Mouse (Mus musculus): ENCODE results near the gene Fbl.
"Not testable (repeated sequence)": the region's sequence is repeated elsewhere in the genome, so short reads cannot be mapped to it uniquely, and the experiment has no call there.

Fbl gene

DNA sequence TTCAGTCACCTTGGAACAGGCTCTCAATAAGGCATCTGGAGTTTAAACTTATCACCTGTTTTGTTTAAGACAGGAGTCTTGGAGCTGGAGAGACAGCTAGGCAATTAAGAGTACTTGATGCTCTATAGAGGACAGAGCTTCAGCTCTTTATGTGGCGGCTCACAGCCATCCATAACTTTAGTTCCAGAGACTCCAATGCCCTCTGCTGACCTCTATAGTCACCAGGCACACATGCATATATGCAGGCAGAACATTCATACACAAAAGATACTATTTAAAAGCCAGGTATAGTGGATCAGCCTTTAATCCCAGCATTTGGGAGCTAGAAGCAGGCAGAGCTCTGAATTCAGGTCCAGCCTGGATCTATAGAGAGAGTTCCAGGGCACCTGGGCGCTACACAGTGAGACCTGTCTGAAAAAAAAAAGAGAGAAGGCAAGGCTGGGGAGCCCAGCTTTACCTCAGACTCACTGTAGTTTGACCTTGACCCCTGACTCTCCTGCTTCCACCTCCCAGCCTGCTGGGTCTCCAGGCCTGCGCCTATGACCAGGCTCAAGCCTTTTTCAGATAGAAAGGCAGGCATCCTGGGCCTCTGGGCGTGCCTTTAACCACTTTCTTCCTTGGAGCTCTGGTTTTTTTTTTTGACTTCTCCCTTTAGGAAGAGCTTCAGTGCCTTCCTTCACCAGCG is 26.0 kb downstream of the Fbl start:
- DNase-seq = no peak

DNA sequence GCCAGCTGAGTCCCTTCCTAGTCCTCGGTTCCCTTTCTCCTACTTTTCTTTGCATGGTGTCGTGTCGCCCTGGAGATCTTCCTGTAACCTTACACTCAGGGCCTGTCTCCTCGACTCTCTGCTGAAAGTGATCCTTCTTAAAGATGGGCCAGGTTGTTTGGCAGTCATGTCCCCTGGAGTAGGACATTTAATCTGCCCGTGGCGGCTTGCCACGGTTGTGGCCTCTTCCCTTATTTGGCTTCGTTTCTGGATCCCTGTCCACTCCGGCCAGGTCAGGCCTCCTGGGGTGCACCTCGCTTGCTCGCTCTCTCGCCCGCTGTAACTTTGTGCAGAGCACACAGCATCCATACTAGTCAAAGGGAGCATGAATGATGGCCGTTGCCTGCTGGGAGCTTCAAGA is 27.0 kb downstream of the Fbl start:
- peak in 1 of 2 experiments; percentile 38 for DNase-seq

DNA sequence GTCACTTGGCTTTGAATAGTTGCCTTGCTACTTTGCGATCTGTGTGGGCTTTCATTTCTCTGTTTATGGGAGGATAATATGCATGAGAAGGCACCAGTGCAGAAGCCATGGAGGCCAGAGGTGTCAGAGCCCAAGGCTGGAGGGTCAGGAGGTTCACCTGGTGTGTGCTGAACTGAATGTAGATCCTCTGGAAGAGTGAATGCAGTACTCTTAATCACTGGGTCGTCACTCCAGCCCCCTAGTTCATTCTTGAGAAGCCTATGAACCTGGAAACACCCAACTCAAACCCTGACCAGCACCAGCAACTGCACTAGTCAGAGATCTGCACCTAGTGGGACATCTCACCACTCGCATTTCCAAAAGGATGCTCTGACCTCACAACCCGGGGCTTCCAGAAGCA is 29.5 kb downstream of the Fbl start:
- no peak for DNase-seq

DNA sequence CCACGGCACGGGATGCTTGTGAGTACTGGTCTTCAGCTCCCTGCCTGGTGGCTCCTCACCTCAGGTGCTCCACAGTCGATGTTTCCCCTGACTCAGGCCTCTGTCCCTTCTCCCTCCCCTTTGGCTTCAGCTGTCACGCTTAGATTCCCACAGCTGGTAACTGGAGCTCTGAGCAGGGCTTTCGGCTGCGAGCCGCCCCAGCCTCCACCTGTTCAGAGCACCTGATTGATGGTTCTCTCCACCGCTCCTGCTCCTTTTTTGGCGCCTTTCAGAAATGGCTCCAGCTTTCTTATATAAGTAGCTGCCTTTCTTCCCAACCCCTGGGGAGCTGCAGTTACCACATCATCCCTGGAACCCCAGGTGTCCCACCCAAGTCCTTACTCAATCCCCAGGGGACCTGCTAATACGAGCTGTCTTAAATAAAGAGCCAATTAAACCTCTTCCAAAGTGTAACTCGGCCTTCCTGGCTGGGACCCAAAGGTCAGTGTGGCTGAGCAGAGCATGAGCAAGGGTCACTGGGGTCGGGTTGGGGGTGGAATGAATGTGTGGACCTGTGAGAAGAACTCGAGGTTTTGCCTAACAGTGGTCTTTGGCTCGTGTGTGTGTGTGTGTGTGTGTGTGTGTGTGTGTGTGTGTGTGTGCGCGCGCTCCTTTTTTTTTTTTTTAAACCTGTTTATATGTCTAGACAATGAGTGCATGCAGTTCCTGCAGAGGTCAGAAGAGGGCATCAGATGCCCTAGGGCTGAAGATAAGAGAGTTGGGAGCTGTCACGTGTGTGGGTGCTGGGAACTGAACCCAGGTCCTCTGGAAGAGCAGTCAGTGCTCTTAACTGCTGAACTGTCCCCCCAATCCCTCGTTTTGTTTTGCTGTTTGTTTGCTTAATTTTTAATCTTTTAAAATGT is 33.9 kb downstream of the Fbl start:
- peak; percentile 80 to 87 for DNase-seq

DNA sequence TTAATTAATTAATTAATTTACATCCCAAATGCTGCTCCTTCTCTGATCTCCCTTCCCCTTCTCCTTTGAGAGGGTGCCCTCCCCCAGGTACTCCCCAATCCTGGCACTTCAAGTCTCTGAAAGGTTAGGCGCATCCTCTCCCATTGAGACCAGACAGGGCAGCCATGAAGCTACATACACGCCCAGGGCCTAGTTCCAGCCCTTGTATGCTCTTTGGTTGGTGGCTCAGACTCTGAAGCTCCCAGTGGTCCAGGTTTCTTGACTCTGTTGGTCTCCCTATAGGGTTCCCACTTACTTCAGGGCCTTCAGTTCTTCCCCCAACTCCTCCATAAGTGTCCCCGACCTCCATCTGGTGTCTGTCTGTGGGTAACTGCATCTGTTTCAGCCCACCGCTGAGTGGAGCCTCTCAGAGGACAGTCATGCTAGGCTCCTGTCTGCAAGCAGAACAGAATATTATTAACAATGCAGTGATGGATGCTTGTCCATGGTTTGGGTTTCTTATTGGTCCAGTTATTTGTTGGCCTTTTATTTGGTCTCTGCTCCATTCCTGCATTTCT is 36.6 kb downstream of the Fbl start:
- peak; percentile 38 to 62 for DNase-seq

DNA sequence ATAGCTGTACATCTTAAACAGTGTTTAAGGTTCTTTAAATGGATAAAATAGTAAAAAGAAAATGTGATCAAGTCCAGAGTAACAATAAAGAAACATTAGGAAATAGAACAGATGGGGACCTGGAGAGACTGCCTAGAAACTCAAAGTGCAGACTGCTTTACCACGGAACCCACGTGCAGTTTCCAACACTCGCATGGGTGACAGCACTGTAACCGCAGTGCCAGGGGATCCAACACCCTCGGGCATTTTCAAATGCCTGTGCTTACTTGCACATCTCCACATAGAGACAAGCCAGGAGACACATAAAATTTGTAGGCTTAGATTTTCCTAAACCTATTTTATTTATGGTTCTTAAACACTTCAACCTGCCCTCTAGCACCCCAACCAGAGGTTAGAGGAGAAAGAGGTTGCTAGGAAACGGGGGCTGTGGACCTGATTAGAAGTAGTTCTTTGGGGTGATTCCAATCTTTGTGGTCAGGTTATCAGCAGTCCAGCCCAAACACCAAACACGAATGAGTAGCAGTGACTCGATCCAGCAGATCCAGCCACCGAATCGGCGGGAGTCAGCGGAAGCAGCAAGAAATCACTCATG is 39.0 kb downstream of the Fbl start:
- no peak for DNase-seq

DNA sequence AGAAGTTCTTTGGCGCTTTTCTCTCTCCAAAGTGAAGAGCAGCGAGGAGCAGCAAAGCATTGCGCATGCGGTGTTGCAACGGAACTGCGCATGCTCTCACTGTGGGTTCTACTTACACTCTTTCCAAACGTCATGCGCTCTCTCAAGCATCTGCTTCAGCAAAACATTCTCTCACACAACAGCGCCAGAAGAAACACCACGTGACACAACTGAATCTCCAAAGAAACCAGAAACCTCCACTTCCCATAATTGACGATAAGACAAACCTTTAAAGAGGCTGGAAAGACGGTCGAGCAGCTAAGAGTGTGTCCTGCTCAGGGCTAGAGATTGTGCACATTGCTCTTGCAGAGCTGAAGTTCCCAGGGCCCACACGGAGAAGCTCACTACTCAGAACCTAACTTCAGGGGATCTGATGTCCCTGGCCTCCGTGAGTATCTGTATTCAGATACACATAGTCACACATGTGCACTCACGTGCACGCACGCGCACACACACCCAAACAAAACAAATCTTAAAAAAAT is 39.5 kb downstream of the Fbl start:
- peak; percentile 76 to 84 for DNase-seq

DNA sequence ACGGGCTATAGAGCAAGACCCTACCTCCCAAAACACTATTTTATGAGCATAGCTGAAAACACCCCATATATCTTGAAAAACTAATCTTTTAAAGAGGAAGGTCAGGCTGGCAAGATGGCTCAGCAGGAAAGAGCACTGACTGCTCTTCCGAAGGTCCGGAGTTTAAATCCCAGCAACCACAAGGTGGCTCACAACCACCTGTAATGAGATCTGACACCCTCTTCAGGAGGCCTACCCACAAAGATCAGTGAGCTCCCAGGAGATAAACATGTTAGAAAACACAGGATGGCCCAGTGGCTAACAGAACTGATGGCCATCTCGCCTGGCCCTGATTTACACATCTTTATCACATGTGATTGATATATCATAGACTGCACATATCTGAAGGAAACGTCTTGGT is 41.2 kb downstream of the Fbl start:
- peak in 1 of 2 experiments; percentile 55 for DNase-seq

DNA sequence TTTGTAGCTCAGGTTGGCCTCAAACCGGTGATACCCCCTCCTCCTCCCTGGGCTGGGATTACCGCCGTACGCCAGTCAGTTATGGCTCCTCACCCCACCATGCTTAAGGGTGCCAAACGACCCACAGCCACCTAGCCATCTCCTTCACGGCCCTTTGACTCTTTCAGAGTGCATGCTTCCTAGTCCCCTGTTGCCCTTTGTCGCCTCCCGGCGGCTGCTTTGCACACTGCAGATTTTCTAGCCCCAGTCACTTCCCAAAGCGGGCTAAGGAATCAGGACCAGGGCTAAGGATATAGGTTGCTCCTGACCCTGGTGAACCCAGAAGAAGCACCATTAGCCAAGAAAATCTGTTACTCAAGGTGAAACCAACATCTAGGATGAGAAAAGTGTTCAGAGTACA is 44.6 kb downstream of the Fbl start:
- DNase-seq = peak; percentile 62 to 91

DNA sequence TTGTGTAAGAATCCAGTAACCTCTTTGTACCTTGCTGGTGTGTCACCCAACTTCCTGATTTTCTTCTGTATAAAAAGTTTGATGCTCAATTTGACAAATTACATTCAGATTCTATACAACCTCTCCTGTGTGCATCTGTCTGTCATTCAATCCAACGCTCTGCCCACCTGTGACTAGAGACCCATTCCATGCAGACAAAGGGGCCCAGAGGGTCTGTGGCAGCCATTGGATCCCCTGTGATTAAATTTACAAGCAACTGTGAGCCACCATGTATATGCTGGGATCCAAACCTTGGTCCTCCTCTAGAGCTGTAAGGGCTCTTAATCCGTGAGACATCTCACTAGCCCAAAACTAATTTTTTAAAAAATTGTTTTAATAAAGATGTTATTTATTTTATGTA is 46.4 kb downstream of the Fbl start:
- DNase-seq = not testable (repeated sequence)

DNA sequence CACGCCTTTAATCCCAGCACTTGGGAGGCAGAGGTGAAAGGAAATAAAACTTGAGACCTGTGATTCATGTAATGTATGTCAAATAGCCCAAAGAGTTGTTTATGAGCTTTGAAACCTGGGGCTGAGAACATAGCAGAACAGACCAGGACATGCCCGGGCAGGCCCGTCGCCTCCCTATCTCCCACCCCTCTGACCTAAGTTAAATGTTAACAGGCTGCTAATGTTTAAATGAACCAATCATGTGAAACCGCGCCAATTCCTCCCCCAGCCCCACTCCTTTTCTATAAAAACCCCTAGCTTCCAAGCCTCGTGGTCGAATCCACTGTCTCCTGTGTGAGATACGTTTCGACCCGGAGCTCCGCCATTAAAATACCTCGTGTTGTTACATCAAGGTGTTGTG is 48.3 kb downstream of the Fbl start:
- not testable (repeated sequence) for DNase-seq

DNA sequence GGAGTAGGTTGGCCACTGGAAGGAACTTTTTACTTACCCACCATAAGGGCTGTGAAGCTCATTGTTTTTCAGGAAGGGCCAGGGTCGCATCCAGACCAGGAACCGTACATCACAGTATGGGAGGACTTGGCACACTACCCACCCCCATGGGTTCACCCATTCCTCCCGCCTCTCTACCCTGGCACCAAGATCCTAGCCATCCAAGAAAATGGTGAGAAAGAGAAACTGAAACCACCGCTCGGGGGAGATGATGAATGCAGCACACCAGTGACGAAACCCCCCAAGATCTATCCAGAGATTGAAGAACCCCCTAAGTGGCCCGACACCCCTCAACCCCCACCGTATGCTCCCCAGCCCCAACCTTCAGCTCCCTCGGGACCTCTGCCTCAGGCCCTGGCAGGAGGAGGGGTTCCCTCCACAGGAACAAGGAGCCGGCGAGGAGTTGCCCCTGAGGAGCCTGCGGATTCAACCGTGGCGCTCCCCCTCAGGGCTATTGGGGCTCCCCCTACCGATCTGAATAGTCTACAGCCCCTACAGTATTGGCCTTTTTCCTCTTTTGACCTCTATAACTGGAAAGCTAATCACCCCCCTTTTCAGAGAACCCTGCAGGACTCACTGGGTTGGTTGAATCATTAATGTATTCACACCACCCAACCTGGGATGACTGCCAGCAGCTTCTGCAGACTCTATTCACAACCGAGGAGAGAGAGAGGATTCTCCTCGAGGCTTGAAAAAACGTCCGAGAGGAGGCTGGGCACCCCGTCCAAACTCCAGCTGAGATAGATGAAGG is 49.6 kb downstream of the Fbl start:
- peak; percentile 86 to 87 for DNase-seq

DNA sequence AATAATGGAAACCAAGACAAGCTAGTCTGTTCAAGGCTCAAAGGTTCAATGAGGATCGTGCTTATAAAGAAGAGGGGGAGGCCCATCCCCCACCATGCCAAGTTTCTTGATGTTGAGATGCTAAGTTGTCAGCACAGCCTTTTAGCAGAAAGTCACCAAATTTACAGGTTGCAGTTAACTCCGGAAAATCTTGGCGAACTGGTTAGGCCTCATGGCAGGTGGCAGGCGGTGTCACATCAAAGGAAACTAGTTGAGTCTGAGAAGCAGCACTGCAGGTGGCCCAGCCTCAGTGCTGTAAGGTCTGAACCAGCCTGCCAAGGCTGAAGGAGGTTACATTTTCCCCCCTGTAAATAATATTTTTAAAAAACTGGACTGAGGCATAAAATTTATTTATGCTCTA is 57.3 kb downstream of the Fbl start:
- not testable (repeated sequence) for DNase-seq

DNA sequence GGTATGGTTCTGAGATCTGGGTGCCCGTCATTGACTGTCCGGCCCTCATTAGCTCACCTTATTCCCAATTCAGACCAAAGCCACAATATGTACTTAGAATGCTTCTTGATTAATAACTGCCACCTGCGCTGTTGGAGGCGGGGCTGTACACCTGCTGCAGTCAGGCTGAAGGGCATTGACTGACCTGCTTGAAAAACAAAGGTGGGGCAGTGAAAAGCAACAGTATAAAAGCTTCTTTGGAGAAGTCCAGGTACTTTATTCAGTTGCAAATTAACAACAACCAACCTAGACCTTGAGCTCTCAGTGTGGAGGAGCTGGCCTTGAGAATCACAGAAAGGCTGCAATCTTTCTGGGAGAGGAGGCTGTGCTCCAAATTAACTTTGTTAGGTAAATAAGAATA is 57.9 kb downstream of the Fbl start:
- DNase-seq = peak in 1 of 2 experiments; percentile 13

Data from kidney, postnatal 36 days (tissue).